Mouse (Mus musculus): Measurements from ENCODE around the gene Apoa2.

Apoa2 gene

GRCm38 (mm10) chr1:171256937-171257548 is 32.2 kb downstream of the Apoa2 start:
- peak; percentile 46; the same call in 1 of the 2 replicates for ATAC-seq (ENCODE audit: insufficient number of reproducible peaks, low FRiP score, low TSS enrichment)

- no peak for ATAC-seq (ENCODE audit: insufficient number of reproducible peaks, low FRiP score, low TSS enrichment)
Observed at GRCm38 (mm10) chr1:171257781-171258180, 32.9 kb downstream of the Apoa2 start.

DNA sequence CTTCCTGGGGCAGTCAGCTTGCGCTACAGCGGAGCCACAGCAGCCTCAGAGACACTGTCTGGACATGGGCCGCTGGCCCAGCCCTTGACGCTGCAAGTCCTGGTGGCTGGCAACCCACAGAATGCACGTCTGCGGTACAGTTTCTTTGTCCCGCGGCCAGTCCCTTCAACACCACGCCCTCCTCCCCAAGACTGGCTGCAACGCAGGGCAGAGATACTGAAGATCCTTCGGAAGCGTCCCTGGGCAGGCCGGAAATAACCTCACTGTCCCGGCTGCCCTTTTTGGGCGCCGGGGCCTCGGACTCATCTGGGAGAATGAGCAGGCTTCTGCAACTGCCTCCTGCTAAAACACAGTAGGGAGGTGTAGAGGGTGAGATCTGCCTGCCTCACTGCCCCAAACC is 34.1 kb downstream of the Apoa2 start:
- ATAC-seq (ENCODE audit: insufficient number of reproducible peaks, low FRiP score, low TSS enrichment) = no peak

- ATAC-seq (ENCODE audit: insufficient number of reproducible peaks, low FRiP score, low TSS enrichment) = no peak
Observed at GRCm38 (mm10) chr1:171260316-171260715, 35.5 kb downstream of the Apoa2 start.

DNA sequence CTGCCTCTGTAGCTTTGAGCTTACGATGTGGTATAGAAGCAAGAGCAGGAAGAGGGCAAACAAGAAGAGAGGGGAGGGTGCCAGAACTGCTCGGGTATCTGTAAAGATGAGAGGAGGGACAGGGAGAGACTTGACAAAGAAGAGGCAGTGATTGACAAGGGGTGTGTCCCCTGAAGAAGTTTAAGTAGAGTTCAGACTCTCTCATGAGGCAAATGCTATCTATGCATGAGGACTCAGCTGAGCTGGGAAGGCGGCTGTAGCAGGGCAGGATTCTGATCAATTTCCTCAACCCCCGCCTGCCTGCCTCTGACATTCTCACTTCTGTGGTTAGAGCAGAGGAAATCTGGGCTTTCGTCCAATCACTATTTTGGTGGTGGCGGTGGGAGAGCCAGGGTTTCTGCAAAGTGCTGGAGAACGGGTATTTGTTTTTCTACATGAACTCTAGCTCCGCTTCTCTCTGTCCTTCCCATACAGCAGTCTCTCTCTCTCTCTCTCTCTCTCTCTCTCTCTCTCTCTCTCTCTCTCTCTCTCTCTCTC is 37.8 kb downstream of the Apoa2 start:
- ATAC-seq (ENCODE audit: insufficient number of reproducible peaks, low FRiP score, low TSS enrichment) = peak; percentile 53; the same call in 1 of the 2 replicates

DNA sequence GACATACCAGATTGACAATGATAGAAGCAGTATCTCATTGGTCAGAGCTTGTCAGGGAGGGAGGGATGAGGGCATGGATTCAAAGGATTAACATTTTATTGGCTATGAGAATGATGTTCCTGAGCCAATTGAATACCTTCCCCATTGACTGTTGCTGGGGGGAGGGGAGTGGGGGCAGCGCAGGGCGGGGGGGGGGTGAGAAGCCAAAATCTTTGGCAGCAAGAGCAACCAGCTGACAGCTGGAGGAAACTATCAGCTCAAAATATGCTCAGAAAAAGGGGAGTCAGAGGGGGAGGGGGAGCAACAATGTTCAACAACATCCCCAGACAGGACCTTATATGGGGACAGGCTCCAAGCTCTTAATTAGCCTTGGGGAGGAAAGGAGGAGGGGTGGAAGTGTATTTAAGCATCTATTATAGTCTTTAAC is 38.3 kb downstream of the Apoa2 start:
- no peak for ATAC-seq (ENCODE audit: insufficient number of reproducible peaks, low FRiP score, low TSS enrichment)

- ATAC-seq (ENCODE audit: insufficient number of reproducible peaks, low FRiP score, low TSS enrichment) = no peak
Observed at GRCm38 (mm10) chr1:171263666-171264461, 39.0 kb downstream of the Apoa2 start.

DNA sequence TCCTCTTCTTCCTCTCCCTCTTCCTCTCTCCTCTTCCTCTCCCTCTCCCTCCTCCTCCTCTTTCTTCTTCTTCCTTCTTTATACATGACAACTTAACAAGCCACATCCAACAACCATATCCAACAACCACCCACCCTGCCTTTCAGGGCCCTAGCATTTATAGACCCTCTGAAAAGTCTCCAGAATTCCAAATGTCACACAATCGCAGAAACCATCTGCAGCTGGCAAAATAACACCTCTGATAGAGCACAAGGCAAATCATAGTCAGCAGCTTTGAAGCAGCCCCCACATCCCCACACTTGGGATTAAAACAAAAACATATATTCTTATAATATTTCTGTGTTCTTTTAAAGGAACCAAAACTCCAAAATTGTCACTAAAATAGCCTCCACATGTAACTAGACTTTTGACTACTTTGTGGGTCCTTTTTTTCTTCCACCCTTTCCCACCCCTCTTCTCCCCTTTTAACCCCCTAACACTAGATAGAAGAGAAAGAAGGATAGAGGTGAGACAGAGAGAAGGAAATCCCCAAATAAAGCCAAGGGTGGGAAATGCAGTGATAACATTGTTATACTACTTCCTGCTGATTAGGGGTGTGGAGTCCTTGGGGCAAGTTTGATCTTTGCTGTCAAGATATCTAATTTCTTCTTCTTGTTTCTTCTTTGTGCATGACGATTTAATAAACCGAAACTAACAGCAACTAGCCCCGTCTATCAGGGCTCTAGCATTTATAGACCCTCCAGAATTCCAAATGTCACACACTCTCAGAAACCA is 41.3 kb downstream of the Apoa2 start:
- no peak for ATAC-seq (ENCODE audit: insufficient number of reproducible peaks, low FRiP score, low TSS enrichment)

DNA sequence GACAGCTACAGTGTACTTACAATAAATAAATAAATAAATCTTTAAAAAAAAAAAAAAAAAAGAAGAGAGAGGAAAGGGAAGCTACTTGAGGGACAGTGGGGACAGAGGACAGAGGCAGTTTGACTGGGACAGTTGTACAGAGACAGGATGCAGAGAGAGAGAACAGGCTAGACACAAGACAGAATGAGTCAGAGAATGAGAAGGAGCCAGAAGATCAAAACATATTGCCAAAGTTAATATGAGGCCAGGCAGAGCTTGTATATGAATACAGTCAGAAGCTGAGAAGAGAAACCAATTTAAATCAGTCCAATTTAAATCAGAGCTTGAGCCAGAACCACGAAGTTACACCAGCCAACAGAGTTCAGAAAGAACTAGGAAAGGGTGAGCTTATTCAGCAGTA is 43.5 kb downstream of the Apoa2 start:
- ATAC-seq (ENCODE audit: insufficient number of reproducible peaks, low FRiP score, low TSS enrichment) = no peak

DNA sequence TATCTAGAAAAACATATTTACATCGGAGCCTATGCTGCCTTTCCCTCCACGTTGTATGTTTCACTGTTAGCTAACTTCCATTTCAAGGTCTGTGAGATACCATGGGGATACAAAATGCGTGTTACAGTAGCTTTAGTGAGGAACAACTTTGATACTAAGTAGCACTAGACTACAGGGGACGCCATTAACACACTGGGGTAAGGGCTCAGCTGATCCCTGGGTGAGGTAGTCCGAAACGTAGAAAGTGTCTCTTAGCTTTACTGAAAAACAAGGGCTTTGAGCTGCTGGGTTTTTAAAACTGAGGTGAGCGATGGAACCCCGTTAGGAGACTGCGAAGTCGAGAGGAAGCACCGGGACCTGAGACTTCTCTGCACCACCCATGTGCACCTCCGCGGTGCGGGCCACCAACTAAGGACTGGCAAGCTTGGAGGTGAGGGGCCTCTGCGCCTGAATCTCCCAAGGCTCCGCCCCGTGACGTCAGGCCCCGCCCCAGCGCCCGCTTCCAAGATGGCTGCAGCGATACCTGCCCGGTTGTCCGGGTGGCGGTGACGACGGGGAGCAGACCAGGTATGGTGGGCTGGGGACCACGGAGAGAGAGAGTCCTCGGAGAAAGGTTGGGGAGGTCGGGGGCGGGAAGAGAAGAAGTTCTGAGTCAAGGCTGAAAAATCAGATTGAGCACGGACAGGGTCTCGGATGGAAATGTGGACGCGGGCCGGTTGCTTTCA is 45.2 kb downstream of the Apoa2 start, which contains the start of gene B4galt3:
Gene B4galt3 (plus strand): TSS at position 481 of the 725 bp plus-strand sequence.
- ATAC-seq (ENCODE audit: insufficient number of reproducible peaks, low FRiP score, low TSS enrichment) = peak; percentile 96

DNA sequence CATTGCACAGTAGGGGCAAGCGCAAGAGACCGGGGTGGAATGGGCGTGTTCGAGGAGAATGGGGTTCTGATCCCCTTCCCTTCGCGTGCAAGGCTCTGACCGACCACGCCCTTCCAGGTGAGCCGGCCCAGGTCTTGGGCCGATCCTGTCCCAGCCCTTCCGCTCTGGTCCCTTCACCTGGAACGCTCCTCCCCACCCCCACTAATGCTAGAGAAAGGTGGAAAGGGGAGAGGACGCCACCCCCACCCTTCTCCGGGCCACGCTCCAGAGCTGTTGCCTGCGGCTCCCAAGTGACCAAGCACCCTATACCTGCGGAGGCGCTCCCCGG is 45.7 kb downstream of the Apoa2 start:
- ATAC-seq (ENCODE audit: insufficient number of reproducible peaks, low FRiP score, low TSS enrichment) = peak; percentile 53; the same call in 1 of the 2 replicates

GRCm38 (mm10) chr1:171271196-171271595 is 46.3 kb downstream of the Apoa2 start:
- no peak for ATAC-seq (ENCODE audit: insufficient number of reproducible peaks, low FRiP score, low TSS enrichment)

GRCm38 (mm10) chr1:171271622-171272021 is 46.8 kb downstream of the Apoa2 start:
- no peak for ATAC-seq (ENCODE audit: insufficient number of reproducible peaks, low FRiP score, low TSS enrichment)

- ATAC-seq (ENCODE audit: insufficient number of reproducible peaks, low FRiP score, low TSS enrichment) = no peak
Observed at GRCm38 (mm10) chr1:171272086-171272485, 47.2 kb downstream of the Apoa2 start.

DNA sequence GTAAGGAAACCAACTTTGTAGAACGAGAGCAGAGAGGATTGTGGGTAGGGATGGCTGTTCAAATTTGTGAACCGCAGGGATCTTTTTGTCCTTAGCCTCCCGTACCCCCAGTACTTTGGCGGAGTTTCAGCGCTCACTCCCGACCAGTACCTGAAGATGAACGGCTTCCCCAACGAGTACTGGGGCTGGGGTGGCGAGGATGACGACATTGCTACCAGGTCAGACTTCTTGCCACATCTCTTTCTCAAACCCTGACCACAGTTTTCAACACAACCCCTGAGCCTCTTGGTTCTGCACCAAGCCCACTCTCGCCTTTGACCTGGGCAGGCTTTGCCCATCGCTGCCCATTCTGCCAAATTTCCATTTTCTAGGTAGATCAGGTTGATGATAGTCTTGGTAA is 49.3 kb downstream of the Apoa2 start:
- ATAC-seq (ENCODE audit: insufficient number of reproducible peaks, low FRiP score, low TSS enrichment) = no peak

DNA sequence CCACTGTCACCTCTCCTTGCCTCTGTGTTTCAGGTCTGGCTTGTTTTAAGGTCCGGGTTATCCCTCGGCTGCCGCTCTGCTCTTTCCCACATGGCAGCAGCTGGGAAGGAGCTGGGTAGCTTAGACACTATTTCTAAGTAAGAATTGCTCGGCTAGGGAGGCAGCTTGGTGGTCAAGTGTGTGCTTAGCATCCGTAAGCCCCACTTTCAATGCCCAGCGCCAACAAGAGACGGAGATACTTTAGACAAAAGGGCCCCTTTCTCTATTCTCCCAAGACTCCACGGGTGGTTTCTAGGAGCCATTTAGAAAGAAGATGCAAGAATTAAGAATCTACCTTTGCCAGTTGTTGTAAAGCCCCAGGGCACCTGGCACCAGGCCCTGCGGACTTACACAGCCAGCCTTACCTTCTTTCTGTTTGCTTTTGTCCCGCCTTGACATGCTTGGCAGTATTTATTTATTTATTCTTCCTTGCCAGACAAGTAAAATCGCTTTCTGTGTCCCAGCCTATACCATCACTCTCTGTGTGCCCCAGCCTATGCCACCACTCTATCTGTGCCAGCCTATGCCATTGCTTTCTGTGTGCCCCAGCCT is 50.4 kb downstream of the Apoa2 start:
- no peak for ATAC-seq (ENCODE audit: insufficient number of reproducible peaks, low FRiP score, low TSS enrichment)

Data from cerebellum, adult (tissue).